Comparison of ENCODE assay signal across 13 mouse cellular contexts in genomic region chr13:28628751-28629150, GRCm38 (mm10).
DNase-seq lines count a peak whose midpoint lies in the region; ATAC-seq lines count a peak whose summit lies in the region.
"Had no signal": no experiment of that assay in that cellular context is flagged by ENCODE, and none has a peak within 500 bp of the region (broad histone marks: within the 10 kb centered on the region; RNA-seq: fewer than 3 reads in every experiment).

No protein-coding gene starts in this region.

- DNase-seq in kidney, postnatal 10 days = no peak
- DNase-seq in embryonic facial prominence, embryonic 11.5 days (ENCODE audit: low spot score) = peak; percentile 59
- no peak for DNase-seq in ovary, postnatal 10 days (ENCODE audit: low spot score)
- DNase-seq: cerebellum, adult 9-10 months; layer of hippocampus, adult 9-11 months; thymus, adult 2 months had no signal

- 61% methylated on average over 8 of the region's 8 CpGs for WGBS in heart, embryonic 13.5 days
- 67% methylated on average over 8 of the region's 8 CpGs for WGBS in heart, embryonic 12.5 days
- WGBS in kidney, embryonic 16.5 days = 48% methylated on average over 8 of the region's 8 CpGs
- WGBS in embryonic facial prominence, embryonic 11.5 days = 24% methylated on average over 8 of the region's 8 CpGs
- 30% methylated on average over 8 of the region's 8 CpGs for WGBS in limb, embryonic 13.5 days

- peaks cover 33% of the 10 kb centered on the region for H3K4me1 ChIP-seq in heart, embryonic 13.5 days
- H3K4me1 ChIP-seq in heart, embryonic 12.5 days (replicated peaks) = peaks cover 32% of the 10 kb centered on the region
- peaks cover 33% of the 10 kb centered on the region for H3K4me1 ChIP-seq in kidney, embryonic 16.5 days (ENCODE audit: insufficient read depth, low read length)
- H3K4me1 ChIP-seq in embryonic facial prominence, embryonic 11.5 days (ENCODE audit: control insufficient read depth, insufficient read depth, low read length) = peaks cover 6% of the 10 kb centered on the region
- H3K4me1 ChIP-seq in limb, embryonic 13.5 days = peaks cover 39% of the 10 kb centered on the region

- H3K9ac ChIP-seq in heart, embryonic 13.5 days = no peak overlapping the region
- no peak overlapping the region for H3K9ac ChIP-seq in heart, embryonic 12.5 days
- no peak overlapping the region for H3K9ac ChIP-seq in kidney, embryonic 16.5 days (replicated peaks; ENCODE audit: low read length)
- H3K9ac ChIP-seq in embryonic facial prominence, embryonic 11.5 days (replicated peaks; ENCODE audit: low read length) = no peak overlapping the region
- H3K9ac ChIP-seq in limb, embryonic 13.5 days = no peak overlapping the region
- H3K9ac ChIP-seq: forebrain, embryonic 15.5 days; liver, embryonic 12.5 days had no signal

- ATAC-seq in heart, embryonic 13.5 days (ENCODE audit: extremely low read depth, insufficient number of reproducible peaks, low FRiP score, low TSS enrichment) = no peak
- no peak for ATAC-seq in heart, embryonic 12.5 days (ENCODE audit: insufficient number of reproducible peaks, low FRiP score)
- ATAC-seq in kidney, embryonic 16.5 days (ENCODE audit: low FRiP score, low TSS enrichment) = no peak
- no peak for ATAC-seq in embryonic facial prominence, embryonic 11.5 days (replicated peaks; ENCODE audit: insufficient number of reproducible peaks, low FRiP score, low TSS enrichment, low read depth)
- no peak for ATAC-seq in limb, embryonic 13.5 days (ENCODE audit: low FRiP score, low read depth)
- ATAC-seq: liver, embryonic 12.5 days had no signal

- no peaks in the 10 kb centered on the region for H3K36me3 ChIP-seq in heart, embryonic 13.5 days
- H3K36me3 ChIP-seq in heart, embryonic 12.5 days = no peaks in the 10 kb centered on the region
- H3K36me3 ChIP-seq in kidney, embryonic 16.5 days (ENCODE audit: insufficient read depth, low read length) = peaks cover 4% of the 10 kb centered on the region; the same call in 1 of the 2 replicates
- no peaks in the 10 kb centered on the region for H3K36me3 ChIP-seq in embryonic facial prominence, embryonic 11.5 days (replicated peaks; ENCODE audit: control insufficient read depth, insufficient read depth, low read depth, low read length)
- H3K36me3 ChIP-seq in limb, embryonic 13.5 days = peaks cover 14% of the 10 kb centered on the region
- H3K36me3 ChIP-seq: forebrain, embryonic 15.5 days; G1E; liver, embryonic 12.5 days had no signal

- no peak overlapping the region for H3K4me2 ChIP-seq in heart, embryonic 13.5 days
- no peak overlapping the region for H3K4me2 ChIP-seq in heart, embryonic 12.5 days
- H3K4me2 ChIP-seq in kidney, embryonic 16.5 days (replicated peaks; ENCODE audit: low read depth, low read length) = no peak overlapping the region
- H3K4me2 ChIP-seq in embryonic facial prominence, embryonic 11.5 days (ENCODE audit: low read depth, low read length) = no peak overlapping the region
- no peak overlapping the region for H3K4me2 ChIP-seq in limb, embryonic 13.5 days (replicated peaks)
- H3K4me2 ChIP-seq: forebrain, embryonic 15.5 days; liver, embryonic 12.5 days had no signal

- no peak overlapping the region for H3K4me3 ChIP-seq in heart, embryonic 13.5 days
- no peak overlapping the region for H3K4me3 ChIP-seq in heart, embryonic 12.5 days
- no peak overlapping the region for H3K4me3 ChIP-seq in kidney, embryonic 16.5 days (ENCODE audit: low read length)
- H3K4me3 ChIP-seq in embryonic facial prominence, embryonic 11.5 days (ENCODE audit: low read depth, low read length) = no peak overlapping the region
- no peak overlapping the region for H3K4me3 ChIP-seq in limb, embryonic 13.5 days
- H3K4me3 ChIP-seq: forebrain, embryonic 15.5 days; liver, embryonic 12.5 days had no signal

- peak overlapping the region; percentile 87 for H3K27ac ChIP-seq in heart, embryonic 13.5 days (replicated peaks)
- no peak overlapping the region for H3K27ac ChIP-seq in heart, embryonic 12.5 days (ENCODE audit: poor library complexity, severe bottlenecking)
- H3K27ac ChIP-seq in kidney, embryonic 16.5 days (ENCODE audit: low read length) = peak overlapping the region; percentile 82; the same call in 1 of the 2 replicates
- H3K27ac ChIP-seq in embryonic facial prominence, embryonic 11.5 days (replicated peaks; ENCODE audit: low read depth, low read length) = peak overlapping the region; percentile 56; the same call in 1 of the 2 replicates
- H3K27ac ChIP-seq in limb, embryonic 13.5 days = peak overlapping the region; percentile 83; the same call in 1 of the 2 replicates
- H3K27ac ChIP-seq: liver, embryonic 12.5 days had no signal

- H3K9me3 ChIP-seq in heart, embryonic 13.5 days = no peaks in the 10 kb centered on the region
- H3K9me3 ChIP-seq in heart, embryonic 12.5 days (replicated peaks) = 0 out of 2 replicates have a peak, but pooled peaks cover 4% of the 10 kb centered on the region
- H3K9me3 ChIP-seq in kidney, embryonic 16.5 days (ENCODE audit: low read length) = no peaks in the 10 kb centered on the region
- no peaks in the 10 kb centered on the region for H3K9me3 ChIP-seq in embryonic facial prominence, embryonic 11.5 days (replicated peaks; ENCODE audit: control insufficient read depth, low read length)
- peaks cover 4% of the 10 kb centered on the region; the same call in 1 of the 2 replicates for H3K9me3 ChIP-seq in limb, embryonic 13.5 days
- H3K9me3 ChIP-seq: forebrain, embryonic 15.5 days; G1E; liver, embryonic 12.5 days had no signal

- H3K27me3 ChIP-seq in heart, embryonic 13.5 days (replicated peaks) = no peaks in the 10 kb centered on the region
- H3K27me3 ChIP-seq in heart, embryonic 12.5 days (replicated peaks) = no peaks in the 10 kb centered on the region
- H3K27me3 ChIP-seq in kidney, embryonic 16.5 days (ENCODE audit: insufficient read depth, low read length) = no peaks in the 10 kb centered on the region
- H3K27me3 ChIP-seq in embryonic facial prominence, embryonic 11.5 days (ENCODE audit: control insufficient read depth, insufficient read depth, low read length) = no peaks in the 10 kb centered on the region
- no peaks in the 10 kb centered on the region for H3K27me3 ChIP-seq in limb, embryonic 13.5 days
- H3K27me3 ChIP-seq: forebrain, embryonic 15.5 days; liver, embryonic 12.5 days had no signal
